Mouse (Mus musculus) lung, postnatal 0 days (tissue): ENCODE data around the gene Cldn16.
A peak's percentile ranks its signal among the peaks of the same experiment; 100 is the strongest.

Experiments used
- CTCF ChIP-seq: IDR thresholded peaks from 2 replicates; pipeline ENCODE4 v1.5.1; 2016; ENCODE audit warnings: antibody characterized with exemption, mild to moderate bottlenecking
- EP300 ChIP-seq: IDR thresholded peaks from 2 replicates; pipeline ENCODE4 v1.6.1; 2016; ENCODE audit warnings: antibody characterized with exemption, mild to moderate bottlenecking, control low read depth

GRCm38 (mm10) chr16:26447594-26447993 lies 15.3 kb upstream of the Cldn16 start:
- TF ChIP-seq CTCF (peak; percentile 47), EP300 (no peak)
